Mouse (Mus musculus): Measurements from ENCODE around the gene Alg12.
"Not testable (repeated sequence)": the region's sequence is repeated elsewhere in the genome, so short reads cannot be mapped to it uniquely, and the experiment has no call there.

Gene Alg12

GRCm38 (mm10) chr15:88792140-88792850, 26.8 kb downstream of the Alg12 start:
- no peak for DNase-seq (ENCODE audit: low read depth, low spot score)

- not testable (repeated sequence) for DNase-seq (ENCODE audit: low read depth, low spot score)
Measured at GRCm38 (mm10) chr15:88774630-88775029, 44.5 kb downstream of the Alg12 start.

GRCm38 (mm10) chr15:88768537-88768936, 50.6 kb downstream of the Alg12 start:
- no peak for DNase-seq (ENCODE audit: low read depth, low spot score)

- DNase-seq (ENCODE audit: low read depth, low spot score): not testable (repeated sequence)
Measured at GRCm38 (mm10) chr15:88766139-88766538, 53.0 kb downstream of the Alg12 start.

- no peak for DNase-seq (ENCODE audit: low read depth, low spot score)
Measured at GRCm38 (mm10) chr15:88761551-88761950, 57.6 kb downstream of the Alg12 start.

- DNase-seq (ENCODE audit: low read depth, low spot score): no peak
Measured at GRCm38 (mm10) chr15:88758061-88758460, 61.1 kb downstream of the Alg12 start.

- no peak for DNase-seq (ENCODE audit: low read depth, low spot score)
Measured at GRCm38 (mm10) chr15:88755761-88756160, 63.4 kb downstream of the Alg12 start.

All from forelimb bud, embryonic 11.5 days (tissue).